ENCODE assay signal across 23 mouse cellular contexts in the genomic region with DNA sequence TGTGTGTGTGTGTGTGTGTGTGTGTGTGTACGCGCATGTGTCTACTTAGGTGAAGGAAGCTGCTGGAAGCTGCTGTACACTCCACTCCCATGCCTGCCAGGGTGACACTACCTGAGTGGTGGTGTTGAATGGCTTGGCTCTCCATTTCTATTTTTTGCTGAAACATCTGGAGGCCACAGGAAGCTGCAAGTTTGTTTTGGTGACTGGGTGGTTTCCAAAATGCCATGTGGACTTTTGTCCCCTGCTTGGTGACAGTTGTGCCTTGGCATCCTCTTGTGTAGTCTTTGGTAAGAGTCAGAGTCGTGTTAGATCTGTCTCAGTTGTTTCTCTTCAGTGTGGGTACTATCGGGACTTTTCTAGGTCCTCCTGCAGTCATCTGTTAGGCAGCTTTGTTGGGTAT. TPM values are rescaled to one million over a fixed set of nuclear protein-coding genes. Genes with fewer than 3 reads are reported as not detected.
A peak's percentile ranks its signal among the peaks of the same experiment; 100 is the strongest.
DNase-seq lines count a peak whose midpoint lies in the region; ATAC-seq and TF ChIP-seq lines count a peak whose summit lies in the region.
"Had no signal": no experiment of that assay in that cellular context is flagged by ENCODE, and none has a peak within 500 bp of the region (broad histone marks: within the 10 kb centered on the region; RNA-seq: fewer than 3 reads in every experiment).

No protein-coding gene starts in this region.

- TF ChIP-seq POLR2A in kidney, adult 2 months (IDR thresholded peaks at IDR 0.05; ENCODE audit: low read depth, low read length), result no peak
- no peak for TF ChIP-seq POLR2A in CH12.LX (IDR thresholded peaks at IDR 0.05; ENCODE audit: low read depth, low read length)

- no peak overlapping the region for H3K9ac ChIP-seq in CH12.LX (ENCODE audit: insufficient read depth, low read depth)
- H3K9ac ChIP-seq in liver, embryonic 13.5 days, result peak overlapping the region; percentile 51
- H3K9ac ChIP-seq: embryonic facial prominence, embryonic 15.5 days; forebrain, embryonic 15.5 days; heart, embryonic 13.5 days; hindbrain, embryonic 12.5 days had no signal

- no peak overlapping the region for H3K4me2 ChIP-seq in CH12.LX (ENCODE audit: insufficient read depth, low read depth, poor library complexity, severe bottlenecking)
- peak overlapping the region; percentile 49; the same call in 1 of the 2 replicates for H3K4me2 ChIP-seq in liver, embryonic 13.5 days
- H3K4me2 ChIP-seq: embryonic facial prominence, embryonic 15.5 days; forebrain, embryonic 15.5 days; heart, embryonic 13.5 days; hindbrain, embryonic 12.5 days had no signal

- in situ Hi-C loops in CH12.LX (cut with MboI; ENCODE audit: low pct_ligation_motif_present, low pct_unique_long_range_greater_than_20kb, low sequenced_read_pairs), result no loop called here

- intact Hi-C loops in left cerebral cortex, adult 2 months (cut with DNase I), result no loop called here

- no peak for TF ChIP-seq EP300 in CH12.LX (IDR thresholded peaks at IDR 0.05; ENCODE audit: low read length)

- DNase-seq in kidney, adult 2 months, result peak; percentile 14
- DNase-seq in kidney, adult 8-10 months, result no peak
- peak; percentile 45 for DNase-seq in 416B (ENCODE audit: low read depth)
- no peak for DNase-seq in CH12.LX (ENCODE audit: extremely low read depth)
- DNase-seq in liver, embryonic 13.5 days, result no peak
- no peak for DNase-seq in left cerebral cortex, adult 2 months (ENCODE audit: extremely low spot score in 1 of 2, low spot score in 2 of 2)
- DNase-seq: adrenal gland, adult 2 months; adrenal gland, postnatal 36 days; B cell, adult 2 months; cerebellum, adult 2 months; cerebellum, postnatal 10 days; gastrocnemius, postnatal 36 days; heart, adult 18-20 months; heart, postnatal 4 days had no signal

- TF ChIP-seq CTCF in kidney, adult 2 months (conservative IDR thresholded peaks at IDR 0.05; ENCODE audit: insufficient read depth, insufficient read length, low read depth, low read length), result no peak
- TF ChIP-seq CTCF in CH12.LX (conservative IDR thresholded peaks at IDR 0.05 in 1 of 2, IDR thresholded peaks at IDR 0.05 in 1 of 2; ENCODE audit: low read depth in 2 of 2, low read length in 2 of 2), result no peak
- no peak for TF ChIP-seq CTCF in left cerebral cortex, adult 2 months (IDR thresholded peaks at IDR 0.05)

- no peaks in the 10 kb centered on the region for H3K27me3 ChIP-seq in kidney, adult 2 months (replicated peaks; ENCODE audit: control insufficient read depth, insufficient read depth, low read length)
- H3K27me3 ChIP-seq in CH12.LX (replicated peaks), result no peaks in the 10 kb centered on the region
- H3K27me3 ChIP-seq in liver, embryonic 13.5 days, result no peaks in the 10 kb centered on the region
- H3K27me3 ChIP-seq: embryonic facial prominence, embryonic 15.5 days; forebrain, embryonic 15.5 days; heart, embryonic 13.5 days; hindbrain, embryonic 12.5 days had no signal

- H3K27ac ChIP-seq in kidney, adult 2 months (ENCODE audit: insufficient read depth, low read depth, low read length), result no peak overlapping the region
- H3K27ac ChIP-seq in CH12.LX (ENCODE audit: insufficient read depth, low read depth), result no peak overlapping the region
- H3K27ac ChIP-seq in liver, embryonic 13.5 days, result peak overlapping the region; percentile 88
- no peak overlapping the region for H3K27ac ChIP-seq in left cerebral cortex, adult 2 months
- H3K27ac ChIP-seq: embryonic facial prominence, embryonic 15.5 days; forebrain, embryonic 15.5 days; heart, embryonic 13.5 days; hindbrain, embryonic 12.5 days had no signal

- no peaks in the 10 kb centered on the region for H3K9me3 ChIP-seq in CH12.LX (replicated peaks; ENCODE audit: low read length)
- no peaks in the 10 kb centered on the region for H3K9me3 ChIP-seq in liver, embryonic 13.5 days (replicated peaks)
- H3K9me3 ChIP-seq: embryonic facial prominence, embryonic 15.5 days; forebrain, embryonic 15.5 days; heart, embryonic 13.5 days; hindbrain, embryonic 12.5 days had no signal

- dilution Hi-C loops in CH12.LX (cut with MboI; ENCODE audit: extremely low pct_ligation_motif_present, extremely low pct_unique_long_range_greater_than_20kb, low sequenced_read_pairs), result no loop called here

- H3K36me3 ChIP-seq in kidney, adult 2 months (ENCODE audit: control insufficient read depth, insufficient read depth, low read length), result no peaks in the 10 kb centered on the region
- peaks cover 52 to 93% of the 10 kb centered on the region in 2 experiments for H3K36me3 ChIP-seq in CH12.LX (replicated peaks in 1 of 2; ENCODE audit: control insufficient read depth in 1 of 2, insufficient read depth in 1 of 2, low read length in 1 of 2)
- H3K36me3 ChIP-seq in liver, embryonic 13.5 days, result peaks cover 99% of the 10 kb centered on the region

- WGBS in kidney, adult 2 months, result 87% methylated on average over 4 of the region's 4 CpGs
- 76% methylated on average over 4 of the region's 4 CpGs for WGBS in liver, embryonic 13.5 days (ENCODE audit: insufficient replicate concordance)

- ATAC-seq in liver, embryonic 13.5 days (ENCODE audit: low read depth), result no peak
- no peak for ATAC-seq in erythroblast, adult 5-6 weeks (replicated peaks; ENCODE audit: low FRiP score, poor library complexity, severe bottlenecking)
- ATAC-seq: CD4-positive, CD25-positive, alpha-beta regulatory T cell, adult 4 months; forebrain, embryonic 15.5 days; hindbrain, embryonic 16.5 days; inflammation-experienced regulatory T-cells, adult 6 months had no signal

- H3K4me3 ChIP-seq in kidney, adult 2 months (ENCODE audit: insufficient read depth, low read depth, low read length), result no peak overlapping the region
- no peak overlapping the region for H3K4me3 ChIP-seq in CH12.LX (replicated peaks in 1 of 3; ENCODE audit: low read depth in 2 of 3, low read length in 2 of 3, poor library complexity in 1 of 3)
- no peak overlapping the region for H3K4me3 ChIP-seq in liver, embryonic 13.5 days (replicated peaks)
- no peak overlapping the region for H3K4me3 ChIP-seq in left cerebral cortex, adult 2 months
- H3K4me3 ChIP-seq: embryonic facial prominence, embryonic 15.5 days; forebrain, embryonic 15.5 days; heart, embryonic 13.5 days; hindbrain, embryonic 12.5 days had no signal

- no peak for TF ChIP-seq RAD21 in CH12.LX (IDR thresholded peaks at IDR 0.05; ENCODE audit: low read depth, low read length)

- peaks cover 89% of the 10 kb centered on the region for H3K79me2 ChIP-seq in CH12.LX (replicated peaks; ENCODE audit: control insufficient read depth, extremely low read depth, insufficient read depth, poor library complexity, severe bottlenecking)

- H3K4me1 ChIP-seq in kidney, adult 2 months (ENCODE audit: control insufficient read depth, insufficient read depth, low read length), result peaks cover 3% of the 10 kb centered on the region; the same call in 1 of the 2 replicates
- peaks cover 35 to 73% of the 10 kb centered on the region in 2 experiments for H3K4me1 ChIP-seq in CH12.LX (ENCODE audit: control insufficient read depth in 1 of 2, insufficient read depth in 2 of 2)
- peaks cover 76% of the 10 kb centered on the region for H3K4me1 ChIP-seq in liver, embryonic 13.5 days (replicated peaks)

TF ChIP-seq in CH12.LX, 34 proteins besides CTCF, POLR2A, EP300 and RAD21:
- TF ChIP-seq MEF2A (IDR thresholded peaks at IDR 0.05; ENCODE audit: borderline replicate concordance, low read depth, low read length) (0 out of 2 replicates have a peak, but pooled peaks have one; percentile 25), GABPA (IDR thresholded peaks at IDR 0.05; ENCODE audit: insufficient replicate concordance, low read depth, low read length) (no peak)

RNA-seq across cellular contexts. Expression of a gene that starts 13.7 kb away (rescaled TPM):
- 48.7 and 58.8 TPM in 2 replicates for polyA plus RNA-seq in kidney, adult 2 months (2012; rRNA removed)
- 77.9 and 91.6 TPM in 2 replicates for total RNA-seq in CH12.LX (2012; rRNA removed)
- total RNA-seq in CH12.LX (2014; rRNA removed), result 71.5 and 79.5 TPM in 2 replicates
- 86.0 and 86.8 TPM in 2 replicates for polyA plus RNA-seq in CH12.LX (2012; ENCODE audit: insufficient read length, low read depth)
- polyA plus RNA-seq in liver, embryonic 13.5 days (2015; fragmentation: Nextera tagmentation; extraction: Ambion mirVana), result 49.6 and 50.8 TPM in 2 replicates
- 6.1 and 11.7 TPM in 2 replicates for total RNA-seq in erythroblast, adult 5-6 weeks (2015; ENCODE audit: low replicate concordance)
- 18.0 and 25.0 TPM in 2 replicates for total RNA-seq in erythroblast, adult 5-6 weeks (2017; ENCODE audit: low replicate concordance)
- total RNA-seq in left cerebral cortex, adult 2 months (2021), result 100 to 1,000 TPM in 1 of 2 experiments, 10 to 100 TPM in 1; 92.7 to 101 TPM

RNA-seq across cellular contexts. Expression of a gene that starts 30.8 kb away (rescaled TPM):
- 897 and 907 TPM in 2 replicates for polyA plus RNA-seq in kidney, adult 2 months (2012; rRNA removed)
- total RNA-seq in CH12.LX (2012; rRNA removed) (201 and 207 TPM in 2 replicates), CH12.LX (2014; rRNA removed) (97.9 and 124 TPM in 2 replicates)
- 131 and 155 TPM in 2 replicates for polyA plus RNA-seq in CH12.LX (2012; ENCODE audit: insufficient read length, low read depth)
- polyA plus RNA-seq in liver, embryonic 13.5 days (2015; fragmentation: Nextera tagmentation; extraction: Ambion mirVana), result 229 and 268 TPM in 2 replicates
- total RNA-seq in erythroblast, adult 5-6 weeks (2015; ENCODE audit: low replicate concordance), result 17.7 and 29.7 TPM in 2 replicates
- total RNA-seq in erythroblast, adult 5-6 weeks (2017; ENCODE audit: low replicate concordance), result 21.3 and 29.1 TPM in 2 replicates
- 100 to 1,000 TPM; 202 to 208 TPM for total RNA-seq in left cerebral cortex, adult 2 months (2021)

RNA-seq across cellular contexts. Expression of a gene that starts 31.0 kb away (rescaled TPM):
- polyA plus RNA-seq in kidney, adult 2 months (2012; rRNA removed), result 32.8 and 33.0 TPM in 2 replicates
- total RNA-seq in CH12.LX (2012; rRNA removed) (3.5 and 5.1 TPM in 2 replicates), CH12.LX (2014; rRNA removed) (3.2 and 4.2 TPM in 2 replicates)
- polyA plus RNA-seq in CH12.LX (2012; ENCODE audit: insufficient read length, low read depth), result 3.4 and 3.7 TPM in 2 replicates
- polyA plus RNA-seq in liver, embryonic 13.5 days (2015; fragmentation: Nextera tagmentation; extraction: Ambion mirVana), result 2.6 and 3.2 TPM in 2 replicates
- 0.38 and 1.0 TPM in 2 replicates for total RNA-seq in erythroblast, adult 5-6 weeks (2015; ENCODE audit: low replicate concordance)
- total RNA-seq in erythroblast, adult 5-6 weeks (2017; ENCODE audit: low replicate concordance), result 1.4 and 8.3 TPM in 2 replicates
- total RNA-seq in left cerebral cortex, adult 2 months (2021), result 10 to 100 TPM in 1 of 2 experiments, 1 to 10 TPM in 1; 8.8 to 12.7 TPM

RNA-seq across cellular contexts. Expression of a gene that starts 58.9 kb away (rescaled TPM):
- polyA plus RNA-seq in kidney, adult 2 months (2012; rRNA removed), result 0.97 and 1.5 TPM in 2 replicates
- total RNA-seq in CH12.LX (2012; rRNA removed) (0.21 and 0.25 TPM in 2 replicates), CH12.LX (2014; rRNA removed) (0.16 and 0.49 TPM in 2 replicates)
- polyA plus RNA-seq in CH12.LX (2012; ENCODE audit: insufficient read length, low read depth), result 0.36 and 0.45 TPM in 2 replicates
- polyA plus RNA-seq in liver, embryonic 13.5 days (2015; fragmentation: Nextera tagmentation; extraction: Ambion mirVana), result 0.37 and 0.64 TPM in 2 replicates
- not detected in 2 replicates for total RNA-seq in erythroblast, adult 5-6 weeks (2015; ENCODE audit: low replicate concordance)
- total RNA-seq in erythroblast, adult 5-6 weeks (2017; ENCODE audit: low replicate concordance), result not detected in 2 replicates
- total RNA-seq in left cerebral cortex, adult 2 months (2021), result under 1 TPM; 0.38 to 0.65 TPM
- total RNA-seq: gastrocnemius, adult 8-10 months had no signal

Comparison
In these comparisons a context has a peak if more than half of its experiments do, and no peak if none do; other contexts are left out.
1. DNase-seq: peak in kidney, adult 2 months (single experiment) and 416B (single experiment); none in kidney, adult 8-10 months (0 of 2), CH12.LX (single experiment), liver, embryonic 13.5 days (single experiment) and left cerebral cortex, adult 2 months (0 of 2).